Mouse (Mus musculus) thymus, postnatal 0 days (tissue): ENCODE results near the gene Fcgr4. TPM values are rescaled to one million over a fixed set of nuclear protein-coding genes. Genes with fewer than 3 reads are reported as not detected.
"Not testable (repeated sequence)": the region's sequence is repeated elsewhere in the genome, so short reads cannot be mapped to it uniquely, and the experiment has no call there.

Source experiments
- DNase-seq: peaks from one replicate; pipeline ENCODE4 v3.0.0-alpha.2; 2015; ENCODE audit warnings: low spot score
- polyA plus RNA-seq: library from polyadenylated mRNA; unstranded; fragments of >200 nt; fragmentation: Nextera tagmentation; extraction: Ambion mirVana; gene quantifications from 2 replicates; pipeline ENCODE4 v1.2.1, GENCODE M21; 2015

Fcgr4 gene
- polyA plus RNA-seq = 1.4 and 1.6 TPM in 2 replicates

GRCm38 (mm10) chr1:171018737-171019136 is at the start of gene Fcgr4:
Gene Fcgr4, plus strand, starts transcription at chr1:171018920.
- no peak for DNase-seq

DNA sequence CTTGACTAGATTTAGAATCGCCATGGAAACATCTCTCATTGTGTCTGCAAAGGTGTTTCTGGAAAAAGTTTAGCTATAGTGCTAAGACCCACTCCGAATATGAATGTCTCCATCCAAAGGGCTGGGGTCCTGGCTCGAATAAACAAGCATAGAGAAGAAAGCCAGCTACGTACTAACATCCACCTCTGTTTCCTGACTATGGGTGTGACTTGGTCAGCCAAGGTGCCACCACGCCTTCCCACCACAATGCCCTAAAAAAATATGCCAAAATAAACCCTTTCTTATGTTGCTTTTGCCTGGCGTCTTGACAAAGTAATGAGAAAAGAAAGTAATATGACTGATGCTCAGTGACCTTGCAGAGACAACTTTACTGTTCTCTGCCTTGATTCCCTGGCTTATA is 46.2 kb upstream of the Fcgr4 start:
- no peak for DNase-seq

DNA sequence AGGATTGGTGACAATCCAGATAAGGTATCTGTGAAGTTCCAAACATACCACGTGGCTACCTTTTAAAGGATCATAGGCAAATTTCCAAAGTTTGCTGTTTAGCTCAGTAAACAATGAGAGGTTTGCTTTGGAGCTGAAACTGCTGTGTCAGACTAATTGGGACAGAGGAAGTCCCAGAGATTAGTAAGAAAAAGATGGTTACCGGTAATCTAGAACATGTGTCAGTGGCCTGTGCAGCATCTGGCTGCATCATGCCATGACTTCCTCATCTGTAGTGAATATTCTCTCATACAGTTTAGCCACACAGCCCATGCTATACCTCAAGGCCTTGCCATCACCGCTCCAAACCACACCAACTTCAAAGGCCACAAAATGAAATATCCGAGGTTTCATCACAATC is 45.8 kb upstream of the Fcgr4 start:
- DNase-seq = no peak

- no peak for DNase-seq
Measured at GRCm38 (mm10) chr1:170974171-170974570, 44.5 kb upstream of the Fcgr4 start.

GRCm38 (mm10) chr1:170974736-170975135 is 44.0 kb upstream of the Fcgr4 start:
- no peak for DNase-seq

DNA sequence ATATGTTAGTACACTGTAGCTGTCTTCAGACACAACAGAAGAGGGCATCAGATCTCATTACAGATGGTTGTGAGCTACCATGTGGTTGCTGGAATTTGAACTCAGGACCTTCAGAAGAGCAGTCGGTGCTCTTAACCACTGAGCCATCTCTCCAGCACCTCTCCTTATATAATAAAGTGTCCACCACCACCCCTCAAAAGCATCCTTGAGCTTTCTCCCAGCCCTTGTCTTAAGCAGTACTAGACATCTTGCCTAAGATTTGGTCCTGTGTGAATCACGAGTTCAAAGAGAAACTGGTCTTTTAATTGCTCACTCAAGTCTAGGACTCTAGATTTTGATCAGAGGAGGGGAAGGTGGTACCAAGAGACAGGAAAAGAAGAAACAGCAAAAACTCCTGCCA is 43.4 kb upstream of the Fcgr4 start:
- DNase-seq = not testable (repeated sequence)

DNA sequence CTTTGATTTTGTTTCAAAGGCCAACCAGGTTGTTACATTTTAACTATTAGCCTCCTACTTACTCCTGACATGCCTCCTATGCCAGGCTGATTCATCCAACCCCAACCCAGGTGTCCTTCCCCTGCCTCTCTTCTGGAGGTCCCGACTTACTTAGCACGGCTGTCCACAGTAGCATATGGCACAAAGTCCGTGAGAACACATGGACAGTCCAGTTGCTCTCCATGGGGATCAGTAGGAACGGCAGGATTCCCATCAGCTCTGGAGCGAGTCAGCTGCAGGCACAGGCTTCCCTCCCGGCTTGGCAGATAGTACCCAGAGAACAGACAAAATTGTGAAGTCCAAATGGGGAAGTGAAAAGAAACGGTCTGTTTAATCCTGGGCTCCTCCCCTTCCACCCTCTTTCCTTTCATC is 43.0 kb upstream of the Fcgr4 start:
- no peak for DNase-seq

DNA sequence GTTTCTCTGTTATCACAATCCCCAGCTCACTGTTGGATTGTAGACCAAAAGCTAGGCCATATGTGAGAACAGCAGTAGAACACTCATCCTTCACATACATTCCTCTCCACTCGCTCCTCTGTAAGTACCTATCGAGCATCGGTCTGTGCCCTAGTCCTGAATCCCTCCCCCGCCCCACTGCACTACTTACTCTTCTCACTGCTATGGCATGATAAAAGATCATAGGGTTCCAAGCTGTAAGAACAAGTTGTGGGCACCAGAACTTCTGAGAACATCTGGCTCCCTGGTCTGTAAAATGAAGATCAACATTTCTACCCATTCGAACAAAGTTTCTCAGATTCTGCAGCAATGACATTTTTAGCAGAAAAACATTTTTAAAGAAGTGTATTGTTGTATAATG is 42.3 kb upstream of the Fcgr4 start, which contains the start of gene Fcgr2b:
Gene Fcgr2b, minus strand, starts transcription at position 101 of the 400 bp plus-strand sequence.
- DNase-seq = no peak

DNA sequence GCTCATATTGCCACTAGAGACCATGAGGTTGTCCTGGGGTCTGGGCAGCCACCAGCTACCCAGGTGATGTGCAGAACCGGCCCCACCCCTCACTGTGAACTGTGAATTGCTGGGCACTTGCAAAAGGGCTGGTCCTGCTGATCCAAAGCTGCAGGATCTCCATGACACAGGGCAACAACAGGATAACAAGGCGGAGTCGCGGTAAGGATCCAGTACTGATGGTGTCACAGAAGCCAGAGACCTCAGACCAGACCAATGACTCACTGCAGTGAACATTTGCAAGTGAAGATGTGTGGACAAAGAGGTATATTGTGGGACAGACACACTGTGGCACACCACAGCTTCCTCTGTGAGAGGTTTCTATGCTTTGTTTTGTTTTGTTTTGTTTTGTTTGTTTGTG is 40.1 kb upstream of the Fcgr4 start:
- no peak for DNase-seq

GRCm38 (mm10) chr1:170981679-170982078 is 37.0 kb upstream of the Fcgr4 start:
- DNase-seq = not testable (repeated sequence)

GRCm38 (mm10) chr1:170982301-170982700 is 36.4 kb upstream of the Fcgr4 start:
- DNase-seq = no peak

GRCm38 (mm10) chr1:170983066-170983465 is 35.7 kb upstream of the Fcgr4 start:
- DNase-seq = no peak

GRCm38 (mm10) chr1:170985092-170985491 is 33.6 kb upstream of the Fcgr4 start:
- no peak for DNase-seq

- DNase-seq = no peak
Measured at GRCm38 (mm10) chr1:170985861-170986260, 32.9 kb upstream of the Fcgr4 start.

GRCm38 (mm10) chr1:170989656-170990055 is 29.1 kb upstream of the Fcgr4 start:
- DNase-seq = no peak

GRCm38 (mm10) chr1:170992550-170992949 is 26.2 kb upstream of the Fcgr4 start:
- peak; percentile 51 for DNase-seq

- DNase-seq = no peak
Measured at GRCm38 (mm10) chr1:170996034-170996433, 22.7 kb upstream of the Fcgr4 start.

DNA sequence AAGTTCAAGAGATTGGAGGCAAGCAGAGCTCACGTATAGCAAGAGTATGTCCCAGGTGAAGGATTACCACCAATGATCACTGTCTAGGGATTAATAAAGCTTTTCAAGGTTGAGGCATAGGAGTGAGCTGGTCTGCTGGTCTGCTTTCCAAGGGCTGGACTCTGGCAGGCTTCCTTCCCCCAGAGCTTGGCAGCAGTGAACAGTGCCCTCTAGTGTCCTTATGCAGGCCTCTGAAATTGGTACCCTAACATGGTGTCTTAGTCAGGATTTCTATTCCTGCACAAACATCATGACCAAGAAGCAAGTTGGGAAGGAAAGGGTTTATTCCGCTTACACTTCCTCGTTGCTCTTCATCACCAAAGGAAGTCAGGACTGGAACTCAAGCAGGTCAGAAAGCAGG is 22.0 kb upstream of the Fcgr4 start:
- peak; percentile 55 for DNase-seq

- DNase-seq = peak; percentile 42
Measured at GRCm38 (mm10) chr1:170997756-170998655, 20.7 kb upstream of the Fcgr4 start.

- DNase-seq = no peak
Measured at GRCm38 (mm10) chr1:170999811-171000210, 18.9 kb upstream of the Fcgr4 start.

- DNase-seq = no peak
Measured at GRCm38 (mm10) chr1:171005081-171005480, 13.6 kb upstream of the Fcgr4 start.

DNA sequence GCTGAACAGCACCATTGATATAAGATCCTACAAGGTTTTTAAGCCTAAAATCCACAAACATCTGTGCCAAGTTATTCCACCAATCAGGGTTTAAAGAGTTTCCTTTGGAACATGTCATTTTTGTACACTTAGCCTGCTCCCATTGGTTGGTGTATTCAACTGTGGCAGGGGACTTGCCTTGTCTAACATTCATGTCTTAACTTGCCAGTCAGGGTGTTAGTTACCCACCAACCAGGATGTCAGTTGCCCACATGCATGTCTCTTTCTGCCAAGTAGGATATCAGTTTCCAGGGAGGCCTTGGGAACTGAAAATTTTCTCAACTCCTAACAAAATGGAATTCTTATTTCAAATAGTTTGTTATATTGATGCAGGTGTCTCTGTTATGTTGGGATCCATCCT is 13.1 kb upstream of the Fcgr4 start:
- no peak for DNase-seq

- DNase-seq = no peak
Measured at GRCm38 (mm10) chr1:171006335-171006734, 12.4 kb upstream of the Fcgr4 start.
